Mouse (Mus musculus) CH12.LX (cell line): ENCODE results near the gene Mttp. TPM values are rescaled to one million over a fixed set of nuclear protein-coding genes. Genes with fewer than 3 reads are reported as not detected.

Experiments
- DNase-seq: peaks from one replicate; pipeline ENCODE4 v3.0.0-alpha.2; 2013; ENCODE audit errors: extremely low read depth
- H3K27ac ChIP-seq: 2 replicates; pipeline ENCODE4 v1.5.1; 2012; ENCODE audit warnings: low read depth, mild to moderate bottlenecking, control low read depth, moderate library complexity; ENCODE audit not compliant: insufficient read depth
- H3K27me3 ChIP-seq: replicated peaks from 2 replicates; pipeline ENCODE3; 2012; ENCODE audit warnings: inconsistent platforms
- H3K36me3 ChIP-seq, 2 experiments: replicated peaks in 1 of 2; 2 replicates each; pipeline versions ENCODE3 to v1.6.1; 2012; ENCODE audit warnings: inconsistent platforms in 1 of 2, low read length in 1 of 2, mild to moderate bottlenecking in 1 of 2, mixed read lengths in 1 of 2, moderate library complexity in 1 of 2; ENCODE audit not compliant: control insufficient read depth in 1 of 2, insufficient read depth in 1 of 2
- H3K4me1 ChIP-seq, 2 experiments: 2 replicates each; pipeline ENCODE4 v1.6.1; 2012; ENCODE audit warnings: inconsistent platforms in 1 of 2, moderate library complexity in 1 of 2; ENCODE audit not compliant: insufficient read depth in 2 of 2, control insufficient read depth in 1 of 2
- H3K4me2 ChIP-seq: 2 replicates; pipeline ENCODE4 v1.6.1; 2012; ENCODE audit warnings: low read depth, mild to moderate bottlenecking, control low read depth; ENCODE audit not compliant: poor library complexity, insufficient read depth, severe bottlenecking
- H3K4me3 ChIP-seq, 3 experiments: fragments of 150-350 bp in 1 of 3; sonication (generic) in 1 of 3; replicated peaks in 1 of 3; 2 replicates each; pipeline versions ENCODE3 to v1.5.1; 2011 to 2012; ENCODE audit warnings: low read depth in 2 of 3, low read length in 2 of 3, mild to moderate bottlenecking in 2 of 3, moderate library complexity in 2 of 3, control low read depth in 1 of 3, improper control_type of control experiment in 1 of 3, inconsistent platforms in 1 of 3, mixed read lengths in 1 of 3; ENCODE audit not compliant: poor library complexity in 1 of 3
- H3K79me2 ChIP-seq: replicated peaks from 2 replicates; pipeline ENCODE4 v1.6.1; 2012; ENCODE audit warnings: mild to moderate bottlenecking, moderate library complexity; ENCODE audit not compliant: control insufficient read depth, poor library complexity, insufficient read depth, severe bottlenecking; ENCODE audit errors: extremely low read depth
- H3K9ac ChIP-seq: 2 replicates; pipeline ENCODE4 v1.6.1; 2012; ENCODE audit warnings: low read depth, mild to moderate bottlenecking, control low read depth, moderate library complexity; ENCODE audit not compliant: insufficient read depth
- H3K9me3 ChIP-seq: replicated peaks from 2 replicates; pipeline ENCODE3; 2012; ENCODE audit warnings: low read length, inconsistent platforms, mixed read lengths
- BHLHE40 ChIP-seq: IDR thresholded peaks from 2 replicates; pipeline ENCODE4 v1.6.1; 2011; ENCODE audit warnings: mild to moderate bottlenecking, low read depth, low read length, improper control_type of control experiment
- CHD1 ChIP-seq: IDR thresholded peaks from 2 replicates; pipeline ENCODE4 v1.6.1; 2012; ENCODE audit warnings: low read depth, low read length, improper control_type of control experiment, inconsistent platforms
- CHD2 ChIP-seq: IDR thresholded peaks from 2 replicates; pipeline ENCODE4 v1.6.1; 2011; ENCODE audit warnings: low read length, improper control_type of control experiment
- CTCF ChIP-seq, 2 experiments: IDR thresholded peaks in 1 of 2; conservative IDR thresholded peaks in 1 of 2; 2 replicates each; pipeline ENCODE4 v1.5.1; 2011 to 2012; ENCODE audit warnings: low read depth in 2 of 2, low read length in 2 of 2, improper control_type of control experiment in 1 of 2, inconsistent platforms in 1 of 2, mild to moderate bottlenecking in 1 of 2, moderate library complexity in 1 of 2
- E2F4 ChIP-seq: IDR thresholded peaks from 2 replicates; pipeline ENCODE4 v1.6.1; 2011; ENCODE audit warnings: low read depth, low read length, improper control_type of control experiment; ENCODE audit not compliant: insufficient replicate concordance
- ELF1 ChIP-seq: IDR thresholded peaks from 2 replicates; pipeline ENCODE4 v1.6.1; 2014; ENCODE audit warnings: low read depth, mild to moderate bottlenecking, inconsistent platforms, low read length, improper control_type of control experiment
- EP300 ChIP-seq: IDR thresholded peaks from 2 replicates; pipeline ENCODE4 v1.6.1; 2011; ENCODE audit warnings: low read length, improper control_type of control experiment
- ETS1 ChIP-seq: conservative IDR thresholded peaks from 2 replicates; pipeline ENCODE4 v1.6.1; 2012; ENCODE audit warnings: low read depth, mild to moderate bottlenecking, inconsistent platforms, low read length, improper control_type of control experiment, moderate library complexity
- GABPA ChIP-seq: IDR thresholded peaks from 2 replicates; pipeline ENCODE4 v1.6.1; 2012; ENCODE audit warnings: low read depth, low read length, improper control_type of control experiment, inconsistent platforms; ENCODE audit not compliant: insufficient replicate concordance
- HCFC1 ChIP-seq: IDR thresholded peaks from 2 replicates; pipeline ENCODE4 v1.6.1; 2012; ENCODE audit warnings: low read depth, mild to moderate bottlenecking, inconsistent platforms, low read length, improper control_type of control experiment
- IRF4 ChIP-seq: IDR thresholded peaks from 2 replicates; pipeline ENCODE4 v1.6.1; 2014; ENCODE audit warnings: low read depth, mild to moderate bottlenecking, inconsistent platforms, low read length, improper control_type of control experiment
- JUN ChIP-seq: IDR thresholded peaks from 2 replicates; pipeline ENCODE4 v1.6.1; 2011; ENCODE audit warnings: low read depth, mild to moderate bottlenecking, low read length, improper control_type of control experiment, moderate library complexity; ENCODE audit not compliant: insufficient read depth
- JUND ChIP-seq: conservative IDR thresholded peaks from 2 replicates; pipeline ENCODE4 v1.6.1; 2011; ENCODE audit warnings: low read depth, low read length, improper control_type of control experiment
- KAT2A ChIP-seq: IDR thresholded peaks from 2 replicates; pipeline ENCODE4 v1.6.1; 2012; ENCODE audit warnings: low read length, improper control_type of control experiment, inconsistent platforms; ENCODE audit not compliant: insufficient replicate concordance
- MAFK ChIP-seq: IDR thresholded peaks from 2 replicates; pipeline ENCODE4 v1.6.1; 2011; ENCODE audit warnings: low read length, improper control_type of control experiment; ENCODE audit not compliant: insufficient replicate concordance
- MAX ChIP-seq: IDR thresholded peaks from 2 replicates; pipeline ENCODE4 v1.6.1; 2011; ENCODE audit warnings: low read length, improper control_type of control experiment
- MAZ ChIP-seq: IDR thresholded peaks from 2 replicates; pipeline ENCODE4 v1.6.1; 2012; ENCODE audit warnings: low read depth, mild to moderate bottlenecking, inconsistent platforms, low read length, improper control_type of control experiment, moderate library complexity
- MEF2A ChIP-seq: IDR thresholded peaks from 2 replicates; pipeline ENCODE4 v1.6.1; 2014; ENCODE audit warnings: low read depth, mild to moderate bottlenecking, inconsistent platforms, low read length, improper control_type of control experiment, borderline replicate concordance
- MXI1 ChIP-seq: IDR thresholded peaks from 2 replicates; pipeline ENCODE4 v1.6.1; 2011; ENCODE audit warnings: mild to moderate bottlenecking, low read depth, low read length, improper control_type of control experiment
- MYC ChIP-seq: IDR thresholded peaks from 2 replicates; pipeline ENCODE4 v1.6.1; 2011; ENCODE audit warnings: low read depth, mild to moderate bottlenecking, improper control_type of control experiment, low read length
- NELFE ChIP-seq: IDR thresholded peaks from 2 replicates; pipeline ENCODE4 v1.6.1; 2011; ENCODE audit warnings: low read depth, low read length, improper control_type of control experiment
- NRF1 ChIP-seq: IDR thresholded peaks from 2 replicates; pipeline ENCODE4 v1.6.1; 2014; ENCODE audit warnings: low read depth, mild to moderate bottlenecking, inconsistent platforms, low read length, improper control_type of control experiment, moderate library complexity
- PAX5 ChIP-seq: IDR thresholded peaks from 2 replicates; pipeline ENCODE4 v1.6.1; 2012; ENCODE audit warnings: low read length, inconsistent platforms, mixed read lengths
- POLR2A ChIP-seq: IDR thresholded peaks from 2 replicates; pipeline ENCODE4 v1.6.1; 2011; ENCODE audit warnings: low read depth, mild to moderate bottlenecking, improper control_type of control experiment, low read length
- POLR2AphosphoS2 ChIP-seq: IDR thresholded peaks from 2 replicates; pipeline ENCODE4 v1.6.1; 2011; ENCODE audit warnings: low read depth, low read length, improper control_type of control experiment
- RAD21 ChIP-seq: IDR thresholded peaks from 2 replicates; pipeline ENCODE4 v1.6.1; 2011; ENCODE audit warnings: low read depth, mild to moderate bottlenecking, low read length, improper control_type of control experiment, moderate library complexity
- RCOR1 ChIP-seq: conservative IDR thresholded peaks from 2 replicates; pipeline ENCODE4 v1.6.1; 2012; ENCODE audit warnings: low read depth, mild to moderate bottlenecking, inconsistent platforms, low read length, improper control_type of control experiment
- SIN3A ChIP-seq: IDR thresholded peaks from 2 replicates; pipeline ENCODE4 v1.6.1; 2012; ENCODE audit warnings: low read length, improper control_type of control experiment, inconsistent platforms
- SMC3 ChIP-seq: IDR thresholded peaks from 2 replicates; pipeline ENCODE4 v1.6.1; 2011; ENCODE audit warnings: low read depth, low read length, improper control_type of control experiment
- TBP ChIP-seq: conservative IDR thresholded peaks from 2 replicates; pipeline ENCODE4 v1.6.1; 2011; ENCODE audit warnings: low read depth, low read length, improper control_type of control experiment
- TCF12 ChIP-seq: IDR thresholded peaks from 2 replicates; pipeline ENCODE4 v1.6.1; 2014; ENCODE audit warnings: low read depth, mild to moderate bottlenecking, inconsistent platforms, low read length, improper control_type of control experiment
- UBTF ChIP-seq: IDR thresholded peaks from 2 replicates; pipeline ENCODE4 v1.6.1; 2012; ENCODE audit warnings: low read depth, mild to moderate bottlenecking, inconsistent platforms, low read length, improper control_type of control experiment, moderate library complexity
- USF1 ChIP-seq: IDR thresholded peaks from 2 replicates; pipeline ENCODE4 v1.6.1; 2014; ENCODE audit warnings: low read depth, mild to moderate bottlenecking, inconsistent platforms, low read length, improper control_type of control experiment
- USF2 ChIP-seq: conservative IDR thresholded peaks from 2 replicates; pipeline ENCODE4 v1.6.1; 2011; ENCODE audit warnings: low read depth, low read length, improper control_type of control experiment
- ZC3H11A ChIP-seq: IDR thresholded peaks from 2 replicates; pipeline ENCODE4 v1.6.1; 2012; ENCODE audit warnings: low read depth, mild to moderate bottlenecking, inconsistent platforms, low read length, improper control_type of control experiment
- ZKSCAN1 ChIP-seq: IDR thresholded peaks from 2 replicates; pipeline ENCODE4 v1.6.1; 2012; ENCODE audit warnings: low read depth, inconsistent platforms, low read length, improper control_type of control experiment, borderline replicate concordance
- ZMIZ1 ChIP-seq: IDR thresholded peaks from 2 replicates; pipeline ENCODE4 v1.6.1; 2012; ENCODE audit warnings: low read depth, mild to moderate bottlenecking, inconsistent platforms, low read length, improper control_type of control experiment
- ZNF384 ChIP-seq: IDR thresholded peaks from 2 replicates; pipeline ENCODE4 v1.6.1; 2012; ENCODE audit warnings: low read depth, low read length, improper control_type of control experiment, inconsistent platforms
- dilution Hi-C: fragments of 300-500 bp; cut with MboI; formaldehyde crosslinking; loops from 2 replicates; pipeline ENCODE4 v1.14.3; 2020; ENCODE audit warnings: low sequenced_read_pairs; ENCODE audit not compliant: extremely low pct_unique_long_range_greater_than_20kb, extremely low pct_ligation_motif_present
- in situ Hi-C: fragments of 300-500 bp; cut with MboI; formaldehyde crosslinking; loops from 3 replicates; pipeline ENCODE4 v1.14.3; 2019; ENCODE audit warnings: low sequenced_read_pairs, low pct_ligation_motif_present, low pct_unique_long_range_greater_than_20kb, mixed read lengths
- polyA plus RNA-seq: library from polyadenylated mRNA; unstranded; fragments of >175 nt; gene quantifications from 2 replicates; pipeline ENCODE4 v1.2.1, GENCODE M21; 2012; ENCODE audit warnings: low read depth; ENCODE audit not compliant: insufficient read length
- total RNA-seq, 2 experiments: library from RNA; depleted of rRNA; stranded (reverse); fragments of 300-350 nt in 1 of 2; fragments of >200 nt in 1 of 2; gene quantifications; 2 replicates each; pipeline ENCODE4 v1.2.3; 2012 to 2014

Gene Mttp
- total and polyA plus RNA-seq, 3 experiments: 4.5 to 6.3 (median 5.9) TPM

DNA sequence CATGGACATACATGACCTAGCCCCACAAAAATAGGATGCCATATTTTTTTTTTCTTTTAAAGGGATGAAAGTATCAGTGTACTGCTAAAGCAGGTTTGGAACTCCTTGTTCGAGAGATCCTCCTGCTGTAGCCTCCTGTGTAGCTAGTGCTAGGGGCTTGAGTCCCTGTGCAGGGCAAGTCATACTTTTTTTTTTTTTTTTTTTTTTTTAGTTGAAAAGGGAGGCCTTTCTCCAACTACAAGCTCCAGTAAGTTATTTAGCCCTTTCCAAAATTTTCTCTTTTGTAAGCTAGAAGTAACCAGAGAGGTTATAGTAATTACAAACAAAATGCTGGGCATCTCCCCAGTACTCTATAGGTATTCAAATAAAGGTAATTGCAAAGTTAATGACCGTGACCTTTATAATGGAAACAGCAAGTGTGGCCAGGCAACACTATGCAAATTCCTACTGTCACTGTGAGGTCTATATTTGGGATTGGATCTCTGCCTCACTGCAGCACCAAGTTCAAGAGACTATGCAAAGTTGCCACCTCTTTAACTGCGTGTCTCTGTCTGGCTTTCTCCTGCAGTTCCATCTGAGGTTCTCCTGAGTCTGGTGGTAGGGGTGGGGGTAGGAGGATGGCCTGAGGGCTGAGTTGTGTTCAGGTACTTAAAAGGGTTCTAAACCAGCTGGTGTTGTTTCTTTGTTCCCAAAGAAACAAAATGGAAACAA lies 103.0 kb downstream of the Mttp start:
- H3K27me3 ChIP-seq: no peaks in the 10 kb centered on the region
- in situ Hi-C loops: no loop called here
- DNase-seq: peak; percentile 96
- TF ChIP-seq GABPA: no peak
- peak; percentile 53; the same call in 1 of the 2 replicates for TF ChIP-seq TCF12
- TF ChIP-seq JUN: no peak
- no peak for TF ChIP-seq MYC
- TF ChIP-seq ETS1: peak; percentile 84
- TF ChIP-seq IRF4: peak; percentile 51; the same call in 1 of the 2 replicates
- no peak for TF ChIP-seq CTCF (conservative IDR thresholded peaks at IDR 0.05 in 1 of 2, IDR thresholded peaks at IDR 0.05 in 1 of 2; ENCODE audit: low read depth in 2 of 2, low read length in 2 of 2)
- TF ChIP-seq SIN3A: peak; percentile 16; the same call in 1 of the 2 replicates
- no peak for TF ChIP-seq CHD1
- no peak for TF ChIP-seq NELFE
- TF ChIP-seq POLR2AphosphoS2: no peak
- no peak for TF ChIP-seq MAZ
- TF ChIP-seq HCFC1: no peak; the same call in 1 of the 2 replicates
- TF ChIP-seq RCOR1: no peak
- TF ChIP-seq PAX5: peak; percentile 96
- TF ChIP-seq ZC3H11A: no peak
- TF ChIP-seq KAT2A: no peak
- TF ChIP-seq RAD21: no peak; the same call in 1 of the 2 replicates
- TF ChIP-seq MEF2A: peak; percentile 98
- TF ChIP-seq ZMIZ1: no peak
- no peak for TF ChIP-seq USF2
- no peak for TF ChIP-seq E2F4
- TF ChIP-seq TBP: 0 out of 2 replicates have a peak, but pooled peaks have one; percentile 44
- TF ChIP-seq POLR2A: no peak
- peak; percentile 81 for TF ChIP-seq BHLHE40
- TF ChIP-seq JUND: no peak; the same call in none of the 2 replicates
- TF ChIP-seq MXI1: no peak; the same call in 1 of the 2 replicates
- TF ChIP-seq ZNF384: peak; percentile 93
- peak; percentile 81 for TF ChIP-seq EP300
- TF ChIP-seq ELF1: no peak
- no peak for TF ChIP-seq MAX
- TF ChIP-seq UBTF: no peak
- no peak for TF ChIP-seq SMC3
- TF ChIP-seq ZKSCAN1: no peak
- TF ChIP-seq MAFK: peak; percentile 66
- no peak for TF ChIP-seq CHD2
- no peak for TF ChIP-seq NRF1
- TF ChIP-seq USF1: no peak
- no peaks in the 10 kb centered on the region for H3K36me3 ChIP-seq
- H3K9me3 ChIP-seq: no peaks in the 10 kb centered on the region
- H3K4me2 ChIP-seq: peak overlapping the region; percentile 81
- dilution Hi-C loops: no loop called here
- peaks cover 9 to 26% of the 10 kb centered on the region in 2 experiments for H3K4me1 ChIP-seq
- no peak overlapping the region for H3K27ac ChIP-seq
- no peak overlapping the region for H3K4me3 ChIP-seq
- H3K9ac ChIP-seq: no peak overlapping the region
- no peaks in the 10 kb centered on the region for H3K79me2 ChIP-seq
